ENCODE assay signal across 20 mouse cellular contexts in the genomic region with DNA sequence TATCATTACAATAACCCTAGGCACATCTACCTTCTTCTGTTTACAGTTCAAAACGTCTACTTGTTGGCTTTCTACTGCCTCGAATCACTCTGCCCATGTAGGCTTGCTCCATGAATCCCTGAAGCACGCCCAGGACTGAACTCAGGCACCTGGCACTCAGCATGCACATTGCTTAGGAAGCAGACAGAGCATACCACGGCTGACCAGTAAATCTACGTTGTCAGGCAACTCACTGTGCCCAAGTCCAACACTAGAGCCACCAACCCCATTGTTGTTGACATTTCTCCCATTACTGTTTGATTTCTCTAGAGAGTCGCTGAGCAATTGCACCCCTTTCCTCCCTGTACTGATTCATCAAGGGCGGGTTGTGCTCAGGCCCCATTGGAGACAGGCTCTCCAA.
DNase-seq lines count a peak whose midpoint lies in the region; ATAC-seq and TF ChIP-seq lines count a peak whose summit lies in the region.
"Had no signal": no experiment of that assay in that cellular context is flagged by ENCODE, and none has a peak within 500 bp of the region (broad histone marks: within the 10 kb centered on the region; RNA-seq: fewer than 3 reads in every experiment).

No protein-coding gene starts in this region.

- H3K4me1 ChIP-seq in heart, embryonic 10.5 days: peaks cover 21% of the 10 kb centered on the region
- peaks cover 2% of the 10 kb centered on the region; the same call in 1 of the 2 replicates for H3K4me1 ChIP-seq in midbrain, embryonic 11.5 days (ENCODE audit: control insufficient read depth, insufficient read depth, low read length)
- no peaks in the 10 kb centered on the region for H3K4me1 ChIP-seq in midbrain, embryonic 14.5 days (ENCODE audit: control insufficient read depth, insufficient read depth, low read length)
- no peaks in the 10 kb centered on the region for H3K4me1 ChIP-seq in stomach, postnatal 0 days (replicated peaks; ENCODE audit: control insufficient read depth, insufficient read depth)
- H3K4me1 ChIP-seq: forebrain, embryonic 15.5 days had no signal

- no peaks in the 10 kb centered on the region for H3K9me3 ChIP-seq in heart, embryonic 10.5 days
- H3K9me3 ChIP-seq in midbrain, embryonic 11.5 days (ENCODE audit: control insufficient read depth, low read length): no peaks in the 10 kb centered on the region
- H3K9me3 ChIP-seq in midbrain, embryonic 14.5 days (ENCODE audit: control insufficient read depth, low read length): no peaks in the 10 kb centered on the region
- H3K9me3 ChIP-seq in stomach, postnatal 0 days (ENCODE audit: control insufficient read depth, low read length): no peaks in the 10 kb centered on the region
- H3K9me3 ChIP-seq: forebrain, embryonic 10.5 days; forebrain, embryonic 15.5 days; heart, embryonic 13.5 days; hindbrain, embryonic 12.5 days; hindbrain, embryonic 15.5 days had no signal

- H3K4me3 ChIP-seq in heart, embryonic 10.5 days: no peak overlapping the region
- H3K4me3 ChIP-seq in midbrain, embryonic 11.5 days (ENCODE audit: low read depth, low read length): no peak overlapping the region
- no peak overlapping the region for H3K4me3 ChIP-seq in midbrain, embryonic 14.5 days (replicated peaks; ENCODE audit: low read depth, low read length)
- H3K4me3 ChIP-seq in stomach, postnatal 0 days (ENCODE audit: low read depth, low read length): no peak overlapping the region
- H3K4me3 ChIP-seq: forebrain, embryonic 10.5 days; forebrain, embryonic 15.5 days; heart, embryonic 13.5 days; hindbrain, embryonic 12.5 days; hindbrain, embryonic 15.5 days had no signal

- no peak overlapping the region for H3K27ac ChIP-seq in heart, embryonic 10.5 days
- H3K27ac ChIP-seq in midbrain, embryonic 11.5 days (ENCODE audit: low read depth, low read length): no peak overlapping the region
- no peak overlapping the region for H3K27ac ChIP-seq in midbrain, embryonic 14.5 days (replicated peaks; ENCODE audit: low read depth, low read length)
- no peak overlapping the region for H3K27ac ChIP-seq in stomach, postnatal 0 days (replicated peaks)
- H3K27ac ChIP-seq: forebrain, embryonic 10.5 days; forebrain, embryonic 15.5 days; heart, embryonic 13.5 days; hindbrain, embryonic 12.5 days; hindbrain, embryonic 15.5 days had no signal

- no peak for TF ChIP-seq CTCF in stomach, postnatal 0 days (IDR thresholded peaks at IDR 0.05; ENCODE audit: low read depth)

- no peak for TF ChIP-seq EP300 in stomach, postnatal 0 days (optimal IDR thresholded peaks at IDR 0.05)

- ATAC-seq in midbrain, embryonic 11.5 days (ENCODE audit: low FRiP score): no peak
- no peak for ATAC-seq in midbrain, embryonic 14.5 days (ENCODE audit: low FRiP score, low TSS enrichment)
- ATAC-seq in stomach, postnatal 0 days (ENCODE audit: low FRiP score, low TSS enrichment): peak; percentile 45; the same call in 1 of the 2 replicates
- ATAC-seq: CD4-positive, CD25-positive, alpha-beta regulatory T cell, adult 4 months; forebrain, embryonic 15.5 days had no signal

- no peak overlapping the region for H3K4me2 ChIP-seq in midbrain, embryonic 11.5 days
- no peak overlapping the region for H3K4me2 ChIP-seq in midbrain, embryonic 14.5 days (ENCODE audit: low read length)
- H3K4me2 ChIP-seq in stomach, postnatal 0 days (replicated peaks; ENCODE audit: low read depth): no peak overlapping the region
- H3K4me2 ChIP-seq: forebrain, embryonic 15.5 days; heart, embryonic 13.5 days; hindbrain, embryonic 12.5 days; hindbrain, embryonic 15.5 days had no signal

- H3K36me3 ChIP-seq in heart, embryonic 10.5 days: no peaks in the 10 kb centered on the region
- H3K36me3 ChIP-seq in midbrain, embryonic 11.5 days (ENCODE audit: control insufficient read depth, insufficient read depth, low read length): no peaks in the 10 kb centered on the region
- H3K36me3 ChIP-seq in midbrain, embryonic 14.5 days (ENCODE audit: control insufficient read depth, insufficient read depth, low read length): no peaks in the 10 kb centered on the region
- H3K36me3 ChIP-seq in stomach, postnatal 0 days (ENCODE audit: control insufficient read depth, insufficient read depth, low read length): no peaks in the 10 kb centered on the region
- H3K36me3 ChIP-seq: forebrain, embryonic 10.5 days; forebrain, embryonic 15.5 days; heart, embryonic 13.5 days; hindbrain, embryonic 12.5 days; hindbrain, embryonic 15.5 days had no signal

- no peak overlapping the region for H3K9ac ChIP-seq in midbrain, embryonic 11.5 days (ENCODE audit: low read length)
- H3K9ac ChIP-seq in midbrain, embryonic 14.5 days (replicated peaks; ENCODE audit: low read length): no peak overlapping the region
- no peak overlapping the region for H3K9ac ChIP-seq in stomach, postnatal 0 days (ENCODE audit: low read length)
- H3K9ac ChIP-seq: forebrain, embryonic 15.5 days; heart, embryonic 13.5 days; hindbrain, embryonic 12.5 days; hindbrain, embryonic 15.5 days had no signal

- WGBS in heart, embryonic 10.5 days: 80% methylated on average over 7 of the region's 7 CpGs
- WGBS in midbrain, embryonic 11.5 days: 89% methylated on average over 7 of the region's 7 CpGs
- 86% methylated on average over 7 of the region's 7 CpGs for WGBS in midbrain, embryonic 14.5 days
- 59% methylated on average over 7 of the region's 7 CpGs for WGBS in stomach, postnatal 0 days

- peak; percentile 63 for DNase-seq in heart, embryonic 10.5 days (ENCODE audit: low spot score)
- no peak for DNase-seq in heart, postnatal 4 days
- DNase-seq in midbrain, embryonic 11.5 days (ENCODE audit: low spot score, missing footprints): peak; percentile 72
- no peak for DNase-seq in midbrain, embryonic 14.5 days
- peak; percentile 16 for DNase-seq in stomach, postnatal 0 days (ENCODE audit: low spot score)
- DNase-seq in gastrocnemius, adult 18-20 months (ENCODE audit: low spot score): no peak
- DNase-seq: adrenal gland, adult 8-10 months; adrenal gland, postnatal 25 days; cerebellum, adult 11-12 months; cerebellum, adult 9-10 months; cerebellum, postnatal 14 days; gastrocnemius, postnatal 10 days; gastrocnemius, postnatal 36 days; heart, postnatal 14 days had no signal

- H3K27me3 ChIP-seq in heart, embryonic 10.5 days (ENCODE audit: insufficient read depth, poor library complexity, severe bottlenecking): no peaks in the 10 kb centered on the region
- no peaks in the 10 kb centered on the region for H3K27me3 ChIP-seq in midbrain, embryonic 11.5 days (ENCODE audit: control insufficient read depth, insufficient read depth, low read length)
- H3K27me3 ChIP-seq in midbrain, embryonic 14.5 days (ENCODE audit: control insufficient read depth, insufficient read depth, low read length): no peaks in the 10 kb centered on the region
- H3K27me3 ChIP-seq in stomach, postnatal 0 days (ENCODE audit: control insufficient read depth, insufficient read depth, low read length): no peaks in the 10 kb centered on the region
- H3K27me3 ChIP-seq: forebrain, embryonic 15.5 days; heart, embryonic 13.5 days; hindbrain, embryonic 12.5 days; hindbrain, embryonic 15.5 days had no signal

Comparison
In these comparisons a context has a peak if more than half of its experiments do, and no peak if none do; other contexts are left out.
1. DNase-seq: peak in heart, embryonic 10.5 days (single experiment), midbrain, embryonic 11.5 days (single experiment) and stomach, postnatal 0 days (single experiment); none in heart, postnatal 4 days (single experiment), midbrain, embryonic 14.5 days (single experiment) and gastrocnemius, adult 18-20 months (single experiment).